Mouse (Mus musculus): ENCODE data around the gene Tspan33. TPM values are rescaled to one million over a fixed set of nuclear protein-coding genes. Genes with fewer than 3 reads are reported as not detected.

Gene Tspan33
- polyA plus RNA-seq, 1 experiment, result 175 TPM

- WGBS, result 4% methylated on average over 35 of the region's 35 CpGs
- TF ChIP-seq POLR2A (IDR thresholded peaks at IDR 0.05; ENCODE audit: borderline replicate concordance, control insufficient read depth, low read depth, low read length) (peak; percentile 2; the same call in 1 of the 2 replicates), CTCF (IDR thresholded peaks at IDR 0.05; ENCODE audit: control insufficient read depth, insufficient read depth, low read length) (no peak)
- Histone ChIP-seq H3K4me1 (ENCODE audit: control insufficient read depth, insufficient read depth, low read length) (no peaks in the 10 kb centered on the region; the same call in 1 of the 2 replicates), H3K27ac (ENCODE audit: control insufficient read depth, insufficient read depth, low read depth, low read length, poor library complexity) (peak overlapping the region; percentile 81), H3K4me3 (replicated peaks; ENCODE audit: control insufficient read depth, low read depth, low read length) (peak overlapping the region; percentile 85)
These were observed 610 bp downstream of the Tspan33 start for GRCm38 (mm10) chr6:29694375-29695289.

GRCm38 (mm10) chr6:29695290-29695674, 1.3 kb downstream of the Tspan33 start:
- TF ChIP-seq CTCF (IDR thresholded peaks at IDR 0.05; ENCODE audit: control insufficient read depth, insufficient read depth, low read length), result no peak
- no peak for TF ChIP-seq POLR2A (IDR thresholded peaks at IDR 0.05; ENCODE audit: borderline replicate concordance, control insufficient read depth, low read depth, low read length)
- H3K4me3 ChIP-seq (replicated peaks; ENCODE audit: control insufficient read depth, low read depth, low read length), result peak overlapping the region; percentile 85
- no peaks in the 10 kb centered on the region; the same call in 1 of the 2 replicates for H3K4me1 ChIP-seq (ENCODE audit: control insufficient read depth, insufficient read depth, low read length)
- WGBS, result 58% methylated on average over 3 of the region's 3 CpGs
- peak overlapping the region; percentile 81 for H3K27ac ChIP-seq (ENCODE audit: control insufficient read depth, insufficient read depth, low read depth, low read length, poor library complexity)

- H3K4me3 ChIP-seq (replicated peaks; ENCODE audit: control insufficient read depth, low read depth, low read length), result peak overlapping the region; percentile 85
- no peaks in the 10 kb centered on the region; the same call in 1 of the 2 replicates for H3K4me1 ChIP-seq (ENCODE audit: control insufficient read depth, insufficient read depth, low read length)
- TF ChIP-seq POLR2A (IDR thresholded peaks at IDR 0.05; ENCODE audit: borderline replicate concordance, control insufficient read depth, low read depth, low read length), result no peak; the same call in 1 of the 2 replicates
- TF ChIP-seq CTCF (IDR thresholded peaks at IDR 0.05; ENCODE audit: control insufficient read depth, insufficient read depth, low read length), result 0 out of 2 replicates have a peak, but pooled peaks have one; percentile 2
- peak overlapping the region; percentile 81 for H3K27ac ChIP-seq (ENCODE audit: control insufficient read depth, insufficient read depth, low read depth, low read length, poor library complexity)
- 27% methylated on average over 7 of the region's 7 CpGs for WGBS
These were observed 2.0 kb downstream of the Tspan33 start for GRCm38 (mm10) chr6:29695975-29696374.

- peak overlapping the region; percentile 42 for H3K4me3 ChIP-seq (replicated peaks; ENCODE audit: control insufficient read depth, low read depth, low read length)
- peak overlapping the region; percentile 86 for H3K27ac ChIP-seq (ENCODE audit: control insufficient read depth, insufficient read depth, low read depth, low read length, poor library complexity)
- TF ChIP-seq CTCF (IDR thresholded peaks at IDR 0.05; ENCODE audit: control insufficient read depth, insufficient read depth, low read length), result no peak
- TF ChIP-seq POLR2A (IDR thresholded peaks at IDR 0.05; ENCODE audit: borderline replicate concordance, control insufficient read depth, low read depth, low read length), result no peak
- no peaks in the 10 kb centered on the region; the same call in 1 of the 2 replicates for H3K4me1 ChIP-seq (ENCODE audit: control insufficient read depth, insufficient read depth, low read length)
These were observed 3.1 kb downstream of the Tspan33 start for GRCm38 (mm10) chr6:29697139-29697538.

- TF ChIP-seq POLR2A (IDR thresholded peaks at IDR 0.05; ENCODE audit: borderline replicate concordance, control insufficient read depth, low read depth, low read length) (no peak), CTCF (IDR thresholded peaks at IDR 0.05; ENCODE audit: control insufficient read depth, insufficient read depth, low read length) (no peak)
- H3K4me1 ChIP-seq (ENCODE audit: control insufficient read depth, insufficient read depth, low read length), result no peaks in the 10 kb centered on the region; the same call in 1 of the 2 replicates
- H3K27ac ChIP-seq (ENCODE audit: control insufficient read depth, insufficient read depth, low read depth, low read length, poor library complexity), result peak overlapping the region; percentile 59
- 48% methylated on average over 3 of the region's 3 CpGs for WGBS
- H3K4me3 ChIP-seq (replicated peaks; ENCODE audit: control insufficient read depth, low read depth, low read length), result no peak overlapping the region
These were observed 3.5 kb downstream of the Tspan33 start for GRCm38 (mm10) chr6:29697548-29697947.

- Histone ChIP-seq H3K4me3 (replicated peaks; ENCODE audit: control insufficient read depth, low read depth, low read length) (no peak overlapping the region), H3K4me1 (ENCODE audit: control insufficient read depth, insufficient read depth, low read length) (peaks cover 4% of the 10 kb centered on the region; the same call in 1 of the 2 replicates), H3K27ac (ENCODE audit: control insufficient read depth, insufficient read depth, low read depth, low read length, poor library complexity) (peak overlapping the region; percentile 85)
- WGBS, result 67% methylated on average over 7 of the region's 7 CpGs
- TF ChIP-seq CTCF (IDR thresholded peaks at IDR 0.05; ENCODE audit: control insufficient read depth, insufficient read depth, low read length) (no peak), POLR2A (IDR thresholded peaks at IDR 0.05; ENCODE audit: borderline replicate concordance, control insufficient read depth, low read depth, low read length) (no peak; the same call in 1 of the 2 replicates)
These were observed 5.2 kb downstream of the Tspan33 start for GRCm38 (mm10) chr6:29699085-29699745.

GRCm38 (mm10) chr6:29701051-29701450, 7.0 kb downstream of the Tspan33 start:
- peaks cover 4% of the 10 kb centered on the region; the same call in 1 of the 2 replicates for H3K4me1 ChIP-seq (ENCODE audit: control insufficient read depth, insufficient read depth, low read length)
- TF ChIP-seq POLR2A (IDR thresholded peaks at IDR 0.05; ENCODE audit: borderline replicate concordance, control insufficient read depth, low read depth, low read length) (peak; percentile 57; the same call in 1 of the 2 replicates), CTCF (IDR thresholded peaks at IDR 0.05; ENCODE audit: control insufficient read depth, insufficient read depth, low read length) (no peak)
- H3K4me3 ChIP-seq (replicated peaks; ENCODE audit: control insufficient read depth, low read depth, low read length), result peak overlapping the region; percentile 40
- 33% methylated on average over 6 of the region's 6 CpGs for WGBS
- H3K27ac ChIP-seq (ENCODE audit: control insufficient read depth, insufficient read depth, low read depth, low read length, poor library complexity), result peak overlapping the region; percentile 92

- TF ChIP-seq CTCF (IDR thresholded peaks at IDR 0.05; ENCODE audit: control insufficient read depth, insufficient read depth, low read length), result no peak
- TF ChIP-seq POLR2A (IDR thresholded peaks at IDR 0.05; ENCODE audit: borderline replicate concordance, control insufficient read depth, low read depth, low read length), result no peak
- Histone ChIP-seq H3K27ac (ENCODE audit: control insufficient read depth, insufficient read depth, low read depth, low read length, poor library complexity) (peak overlapping the region; percentile 76; the same call in 1 of the 2 replicates), H3K4me1 (ENCODE audit: control insufficient read depth, insufficient read depth, low read length) (peaks cover 4% of the 10 kb centered on the region; the same call in 1 of the 2 replicates), H3K4me3 (replicated peaks; ENCODE audit: control insufficient read depth, low read depth, low read length) (no peak overlapping the region)
- WGBS, result 47% methylated on average over 3 of the region's 3 CpGs
These were observed 8.1 kb downstream of the Tspan33 start for GRCm38 (mm10) chr6:29702126-29702525.

All from bone marrow, adult 2 months (tissue).